Mouse (Mus musculus) thymus, postnatal 14 days (tissue): ENCODE measurements at regions not wholly inside any gene's neighbourhood (a gene's known extent, or its start where the extent isn't known, plus 50 kb on each side); places are given as distances from the start of the nearest gene placed in this dataset.

Source experiments
- DNase-seq: peaks from one replicate; pipeline ENCODE4 v3.0.0; 2021

DNA sequence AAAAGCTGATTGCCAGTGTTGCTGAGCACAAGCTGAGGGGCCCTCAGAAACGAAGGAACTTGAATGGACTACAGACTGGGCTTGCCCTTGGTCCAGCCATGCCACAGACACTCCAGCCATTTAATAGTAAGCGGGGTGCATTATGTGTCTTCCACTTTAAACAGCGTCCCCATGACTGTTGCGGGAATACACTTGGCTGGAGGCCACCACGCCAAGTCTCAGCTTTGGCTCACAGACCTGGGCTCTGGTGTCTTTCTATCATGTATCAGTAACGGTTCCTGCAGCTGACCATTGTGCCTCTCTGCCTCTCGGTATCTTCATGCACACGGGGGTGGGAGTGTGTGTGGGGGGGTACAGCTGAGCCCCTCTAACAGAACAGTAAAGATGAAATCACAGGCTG lies 62.0 kb upstream of the Sdk2 start:
- DNase-seq = no peak

DNA sequence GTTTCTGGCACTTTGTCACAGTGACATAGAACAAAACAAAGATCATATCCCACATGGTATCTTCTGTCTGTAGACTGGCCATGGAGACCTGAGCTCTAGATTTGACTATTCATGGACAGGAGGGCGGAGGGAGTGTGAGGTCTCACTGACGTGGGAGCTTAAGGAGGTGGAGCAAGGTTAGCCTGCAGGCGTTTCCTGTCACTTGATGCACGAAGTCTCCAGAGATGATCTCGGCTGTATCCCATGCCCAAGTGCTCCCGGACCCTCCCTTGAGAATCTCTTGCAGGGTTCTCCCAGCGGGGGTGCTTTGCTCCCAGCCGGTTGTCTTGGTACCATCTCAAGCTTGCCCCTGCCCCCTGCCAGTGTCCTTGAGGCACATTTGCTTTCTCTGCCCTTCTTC lies 60.6 kb upstream of the Sdk2 start:
- DNase-seq = no peak

DNA sequence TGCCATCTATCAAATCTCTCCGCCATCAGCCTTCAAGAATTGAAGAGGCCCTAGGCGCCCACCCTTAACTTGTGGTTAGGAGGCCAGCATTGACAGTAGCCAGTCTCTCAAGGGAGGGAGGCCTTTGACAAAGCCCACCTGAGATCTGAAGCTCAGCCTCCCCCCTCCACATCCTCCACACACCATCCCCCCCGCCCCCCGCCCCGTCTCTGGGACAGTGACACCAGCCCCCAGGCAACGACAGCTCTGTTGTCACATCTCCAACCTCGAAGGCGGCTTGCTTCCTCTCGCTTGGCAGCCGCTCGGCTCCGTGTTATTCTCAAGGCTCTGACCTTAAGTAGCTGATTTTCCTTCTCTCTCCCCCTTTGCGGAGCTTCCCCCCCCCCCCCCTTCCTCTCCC lies 55.3 kb upstream of the Sdk2 start:
- DNase-seq = no peak

DNA sequence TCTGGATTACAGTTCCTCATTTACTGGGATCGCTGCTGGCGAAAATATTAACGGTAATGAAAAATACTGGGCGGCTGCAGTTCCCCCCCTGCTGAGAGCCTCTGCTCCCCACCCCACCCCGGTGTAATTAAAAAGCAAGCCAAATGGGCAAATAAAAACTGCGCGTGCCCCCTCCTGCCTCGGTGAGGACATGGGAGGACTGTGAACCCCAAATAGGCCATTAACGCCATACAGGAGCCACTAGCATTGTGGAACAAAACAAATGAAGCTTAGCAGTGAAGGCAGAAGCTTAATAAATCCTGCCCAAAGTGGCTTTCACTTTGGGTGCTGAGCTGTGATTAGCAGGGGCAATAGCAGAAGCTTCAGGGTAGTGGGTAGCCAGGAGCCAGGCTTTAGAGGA lies 52.3 kb upstream of the Sdk2 start:
- no peak for DNase-seq
